Mouse (Mus musculus): ENCODE measurements around the gene Sarm1.

GRCm38 (mm10) chr11:78431176-78431575 lies 66.4 kb downstream of the Sarm1 start:
- TF ChIP-seq CTCF (IDR thresholded peaks at IDR 0.05; ENCODE audit: control insufficient read depth, insufficient read depth, insufficient replicate concordance, low read depth, low read length) (no peak), POLR2A (IDR thresholded peaks at IDR 0.05; ENCODE audit: control insufficient read depth, low read depth, low read length) (no peak)
